ENCODE assay signal across 14 mouse cellular contexts in genomic region chr6:115746326-115746725, GRCm38 (mm10). TPM values are rescaled to one million over a fixed set of nuclear protein-coding genes. Genes with fewer than 3 reads are reported as not detected.
"Had no signal": no experiment of that assay in that cellular context is flagged by ENCODE, and none has a peak within 500 bp of the region (broad histone marks: within the 10 kb centered on the region; RNA-seq: fewer than 3 reads in every experiment).

No protein-coding gene starts in this region.

- H3K9ac ChIP-seq: limb, embryonic 15.5 days; liver, embryonic 12.5 days; lung, embryonic 14.5 days; neural tube, embryonic 12.5 days had no signal

- H3K4me3 ChIP-seq: limb, embryonic 15.5 days; liver, embryonic 12.5 days; myocyte; neural tube, embryonic 12.5 days had no signal

- H3K4me1 ChIP-seq: limb, embryonic 15.5 days; neural tube, embryonic 12.5 days had no signal

- H3K27ac ChIP-seq: limb, embryonic 15.5 days; liver, embryonic 12.5 days; neural tube, embryonic 12.5 days had no signal

- H3K4me2 ChIP-seq: limb, embryonic 15.5 days; liver, embryonic 12.5 days; lung, embryonic 14.5 days; neural tube, embryonic 12.5 days had no signal

- DNase-seq: kidney, postnatal 25 days; layer of hippocampus, postnatal 36 days; lung, embryonic 14.5 days; lung, postnatal 10 days; lung, postnatal 4 days; right cerebral cortex, adult 18-20 months; right cerebral cortex, postnatal 25 days; thymus, postnatal 36 days had no signal

- H3K9me3 ChIP-seq: limb, embryonic 15.5 days; liver, embryonic 12.5 days; neural tube, embryonic 12.5 days had no signal

- H3K36me3 ChIP-seq: limb, embryonic 15.5 days; liver, embryonic 12.5 days; neural tube, embryonic 12.5 days had no signal

- H3K27me3 ChIP-seq: limb, embryonic 15.5 days; liver, embryonic 12.5 days; neural tube, embryonic 12.5 days had no signal

- ATAC-seq: intestine, embryonic 16.5 days; liver, embryonic 12.5 days had no signal

RNA-seq across cellular contexts. Expression of gene Tmem40, which starts 15.9 kb away (rescaled TPM):
- polyA plus RNA-seq: small intestine, adult 2 months had no signal
